1 mouse cellular context compared by ENCODE assay signal in the genomic region with DNA sequence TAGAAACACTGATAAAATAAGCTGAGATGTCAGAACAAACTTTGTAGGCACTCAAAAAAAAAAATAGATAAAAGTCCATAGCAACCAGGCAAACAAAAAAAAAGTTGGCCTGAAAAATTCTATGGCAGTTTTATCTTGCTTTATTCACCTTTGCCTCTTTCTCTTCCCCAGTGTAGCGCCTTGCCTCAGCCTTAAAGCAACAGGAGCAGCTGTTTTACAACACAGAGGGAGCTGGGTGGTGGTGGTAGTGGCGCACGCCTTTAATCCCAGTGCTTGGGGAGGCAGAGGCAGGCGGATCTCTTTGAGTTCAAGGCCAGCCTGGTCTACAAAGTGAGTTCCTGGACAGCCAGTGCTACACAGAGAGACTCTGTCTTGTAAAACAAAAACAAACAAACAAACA.
TF ChIP-seq lines count a peak whose summit lies in the region.

No protein-coding gene starts in this region.

TF ChIP-seq in MEL, 35 proteins besides CTCF, POLR2A, EP300 and RAD21:
- TF ChIP-seq TBP (IDR thresholded peaks at IDR 0.05; ENCODE audit: low read depth, low read length) (no peak), JUND (IDR thresholded peaks at IDR 0.05; ENCODE audit: low read depth, low read length) (no peak), SMC3 (IDR thresholded peaks at IDR 0.05; ENCODE audit: low read depth, low read length) (no peak), USF1 (IDR thresholded peaks at IDR 0.05; ENCODE audit: low read depth, low read length) (no peak), TAL1 (IDR thresholded peaks at IDR 0.05; ENCODE audit: low read length) (no peak), POLR2AphosphoS2 (IDR thresholded peaks at IDR 0.05; ENCODE audit: low read length) (no peak), MEF2A (IDR thresholded peaks at IDR 0.05; ENCODE audit: extremely low read depth, insufficient replicate concordance, low read depth, low read length, poor library complexity, severe bottlenecking) (no peak), ZNF384 (IDR thresholded peaks at IDR 0.05; ENCODE audit: low read depth, low read length) (peak; percentile 48; the same call in 1 of the 2 replicates)
